Mouse (Mus musculus) c-Kit-negative CD71-positive TER-119-positive erythroid progenitor cells, embryonic 14.5 days (primary cell): Measurements from ENCODE around the gene 9230104L09Rik.

Source experiments
- DNase-seq: peaks from one replicate; pipeline ENCODE4 v3.0.0-alpha.2; 2013; ENCODE audit warnings: low read depth, low spot score

9230104L09Rik gene

GRCm38 (mm10) chr2:148856630-148857400 is 8.0 kb downstream of the 9230104L09Rik start:
- no peak for DNase-seq

- DNase-seq: no peak
These were observed 13.5 kb downstream of the 9230104L09Rik start for GRCm38 (mm10) chr2:148851116-148851906.

- no peak for DNase-seq
These were observed 25.6 kb downstream of the 9230104L09Rik start for GRCm38 (mm10) chr2:148839224-148839623.

- DNase-seq: no peak
These were observed 26.6 kb downstream of the 9230104L09Rik start for GRCm38 (mm10) chr2:148838075-148838777.

GRCm38 (mm10) chr2:148834912-148835311 is 29.9 kb downstream of the 9230104L09Rik start, which contains the start of gene Cst9:
Cst9 (plus strand) TSS chr2:148835147.
- DNase-seq: no peak

GRCm38 (mm10) chr2:148825986-148826385 is 38.9 kb downstream of the 9230104L09Rik start:
- no peak for DNase-seq

- DNase-seq: no peak
These were observed 44.9 kb downstream of the 9230104L09Rik start, which contains the start of gene Cst13 for GRCm38 (mm10) chr2:148819909-148820308. Cst13 (plus strand) TSS chr2:148820081.

GRCm38 (mm10) chr2:148806696-148807095 is 58.1 kb downstream of the 9230104L09Rik start:
- DNase-seq: no peak

GRCm38 (mm10) chr2:148801491-148801921 is 63.3 kb downstream of the 9230104L09Rik start:
- no peak for DNase-seq

GRCm38 (mm10) chr2:148798485-148798884 is 66.4 kb downstream of the 9230104L09Rik start, which contains the start of gene Cst8:
Cst8 (plus strand) TSS chr2:148798785.
- no peak for DNase-seq
